Mouse (Mus musculus) liver, embryonic 16.5 days (tissue): ENCODE measurements around the gene B3gnt7. TPM values are rescaled to one million over a fixed set of nuclear protein-coding genes. Genes with fewer than 3 reads are reported as not detected.
A peak's percentile ranks its signal among the peaks of the same experiment; 100 is the strongest.
"Not testable (repeated sequence)": the region's sequence is repeated elsewhere in the genome, so short reads cannot be mapped to it uniquely, and the experiment has no call there.

Source experiments
- ATAC-seq: fragments of 200-750 bp; cut with Nextera tagmentation; 2 replicates; pipeline ENCODE4 v1.8.0; 2017; ENCODE audit warnings: low read depth, mild to moderate bottlenecking, moderate number of reproducible peaks, moderate library complexity
- H3K27ac ChIP-seq: fragments of 300-500 bp; sonication (generic); 2 replicates; pipeline ENCODE4 v1.5.1; 2014; ENCODE audit warnings: mild to moderate bottlenecking, low read length
- H3K27me3 ChIP-seq: fragments of 300-500 bp; sonication (generic); 2 replicates; pipeline ENCODE4 v1.6.1; 2014; ENCODE audit warnings: low read depth, low read length, mixed read lengths; ENCODE audit not compliant: control insufficient read depth, insufficient read depth
- H3K36me3 ChIP-seq: fragments of 300-500 bp; sonication (generic); 2 replicates; pipeline ENCODE4 v1.6.1; 2014; ENCODE audit warnings: mild to moderate bottlenecking; ENCODE audit not compliant: control insufficient read depth, insufficient read depth
- H3K4me1 ChIP-seq: fragments of 300-500 bp; sonication (generic); 2 replicates; pipeline ENCODE4 v1.6.1; 2014; ENCODE audit warnings: low read depth, low read length, mixed read lengths; ENCODE audit not compliant: control insufficient read depth
- H3K4me2 ChIP-seq: fragments of 300-500 bp; sonication (generic); 2 replicates; pipeline ENCODE4 v1.6.1; 2014; ENCODE audit warnings: low read depth, low read length, mixed read lengths
- H3K4me3 ChIP-seq: fragments of 300-500 bp; sonication (generic); 2 replicates; pipeline ENCODE4 v1.5.1; 2014; ENCODE audit warnings: low read depth, mild to moderate bottlenecking, low read length
- H3K9ac ChIP-seq: fragments of 300-500 bp; sonication (generic); 2 replicates; pipeline ENCODE4 v1.6.1; 2014; ENCODE audit warnings: low read depth, low read length
- H3K9me3 ChIP-seq: fragments of 300-500 bp; sonication (generic); replicated peaks from 2 replicates; pipeline ENCODE4 v1.6.1; 2016; ENCODE audit warnings: low read length; ENCODE audit not compliant: control insufficient read depth
- WGBS: fragments of 180-500 bp; shearing (Covaris S2); extraction: QIAGEN DNeasy Blood & Tissue Kit; methylation state at CpG from one replicate; pipeline ENCODE4 v1.1.7; 2014; ENCODE audit not compliant: insufficient replicate concordance; 5-methylcytosine and 5-hydroxymethylcytosine counted together
- polyA plus RNA-seq: library from polyadenylated mRNA; unstranded; fragments of >200 nt; fragmentation: Nextera tagmentation; extraction: Ambion mirVana; gene quantifications from 2 replicates; pipeline ENCODE4 v1.2.1, GENCODE M21; 2015

The B3gnt7 gene
- polyA plus RNA-seq, 1 experiment from 2014 or later, result 0.65 TPM

- H3K9me3 ChIP-seq, result no peaks in the 10 kb centered on the region
- H3K27me3 ChIP-seq, result no peaks in the 10 kb centered on the region
- WGBS, result 45% methylated on average over 6 of the region's 8 CpGs
- H3K27ac ChIP-seq, result no peak overlapping the region
- ATAC-seq, result no peak
- no peaks in the 10 kb centered on the region for H3K36me3 ChIP-seq
- H3K4me1 ChIP-seq, result no peaks in the 10 kb centered on the region
- no peak overlapping the region for H3K4me3 ChIP-seq
- H3K4me2 ChIP-seq, result no peak overlapping the region
- no peak overlapping the region for H3K9ac ChIP-seq
Observed at GRCm38 (mm10) chr1:86320822-86321413, 18.3 kb downstream of the B3gnt7 start.

- WGBS, result 32% methylated on average over 2 of the region's 2 CpGs
- no peak for ATAC-seq
- Histone ChIP-seq H3K4me3 (no peak overlapping the region), H3K4me2 (no peak overlapping the region), H3K27ac (no peak overlapping the region), H3K4me1 (no peaks in the 10 kb centered on the region), H3K36me3 (no peaks in the 10 kb centered on the region), H3K27me3 (no peaks in the 10 kb centered on the region), H3K9me3 (no peaks in the 10 kb centered on the region), H3K9ac (no peak overlapping the region)
Observed at GRCm38 (mm10) chr1:86336330-86336729, 33.7 kb downstream of the B3gnt7 start.

GRCm38 (mm10) chr1:86339156-86339812 lies 36.7 kb downstream of the B3gnt7 start:
- peak; percentile 48; the same call in 1 of the 2 replicates for ATAC-seq
- no peaks in the 10 kb centered on the region for H3K27me3 ChIP-seq
- H3K4me3 ChIP-seq, result no peak overlapping the region
- H3K36me3 ChIP-seq, result no peaks in the 10 kb centered on the region
- H3K9ac ChIP-seq, result no peak overlapping the region
- H3K4me1 ChIP-seq, result no peaks in the 10 kb centered on the region
- 28% methylated on average over 4 of the region's 4 CpGs for WGBS
- no peak overlapping the region for H3K27ac ChIP-seq
- H3K4me2 ChIP-seq, result no peak overlapping the region
- no peaks in the 10 kb centered on the region for H3K9me3 ChIP-seq

GRCm38 (mm10) chr1:86341096-86341495 lies 38.5 kb downstream of the B3gnt7 start:
- not testable (repeated sequence) for H3K4me3 ChIP-seq, H3K36me3 ChIP-seq, ATAC-seq, H3K9me3 ChIP-seq, H3K27ac ChIP-seq, H3K27me3 ChIP-seq, H3K9ac ChIP-seq, H3K4me2 ChIP-seq, H3K4me1 ChIP-seq
- WGBS, result 85% methylated on average over 2 of the region's 2 CpGs

- no peaks in the 10 kb centered on the region; the same call in 1 of the 2 replicates for H3K36me3 ChIP-seq
- H3K9me3 ChIP-seq, result no peaks in the 10 kb centered on the region
- no peak overlapping the region for H3K4me2 ChIP-seq
- H3K4me3 ChIP-seq, result no peak overlapping the region
- ATAC-seq, result no peak
- H3K27me3 ChIP-seq, result no peaks in the 10 kb centered on the region
- H3K4me1 ChIP-seq, result no peaks in the 10 kb centered on the region
- H3K9ac ChIP-seq, result no peak overlapping the region
- WGBS, result 90% methylated on average over 2 of the region's 2 CpGs
- no peak overlapping the region for H3K27ac ChIP-seq
Observed at GRCm38 (mm10) chr1:86342371-86342770, 39.7 kb downstream of the B3gnt7 start.

- Histone ChIP-seq H3K9me3 (no peaks in the 10 kb centered on the region), H3K27me3 (no peaks in the 10 kb centered on the region), H3K4me3 (no peak overlapping the region), H3K27ac (no peak overlapping the region), H3K4me1 (no peaks in the 10 kb centered on the region), H3K4me2 (no peak overlapping the region), H3K9ac (no peak overlapping the region), H3K36me3 (peaks cover 6% of the 10 kb centered on the region)
- WGBS, result 73% methylated on average over 1 of the region's 1 CpGs
- ATAC-seq, result no peak
Observed at GRCm38 (mm10) chr1:86343087-86343645, 40.5 kb downstream of the B3gnt7 start.

GRCm38 (mm10) chr1:86343969-86344861 lies 41.6 kb downstream of the B3gnt7 start:
- 22% methylated on average over 4 of the region's 4 CpGs for WGBS
- Histone ChIP-seq H3K9ac (no peak overlapping the region), H3K36me3 (peaks cover 11% of the 10 kb centered on the region), H3K27ac (no peak overlapping the region), H3K9me3 (no peaks in the 10 kb centered on the region), H3K4me2 (no peak overlapping the region), H3K4me1 (no peaks in the 10 kb centered on the region), H3K27me3 (no peaks in the 10 kb centered on the region), H3K4me3 (no peak overlapping the region)
- no peak for ATAC-seq

- Histone ChIP-seq H3K4me1 (no peaks in the 10 kb centered on the region), H3K36me3 (peaks cover 19% of the 10 kb centered on the region), H3K4me2 (no peak overlapping the region), H3K27ac (no peak overlapping the region), H3K4me3 (no peak overlapping the region), H3K9me3 (no peaks in the 10 kb centered on the region), H3K9ac (no peak overlapping the region), H3K27me3 (no peaks in the 10 kb centered on the region)
- WGBS, result 54% methylated on average over 4 of the region's 4 CpGs
- no peak for ATAC-seq
Observed at GRCm38 (mm10) chr1:86345069-86345468, 42.4 kb downstream of the B3gnt7 start.
